Mouse (Mus musculus) cortical plate, adult 2 months (tissue): ENCODE data around the gene Hcrt. TPM values are rescaled to one million over a fixed set of nuclear protein-coding genes. Genes with fewer than 3 reads are reported as not detected.
A peak's percentile ranks its signal among the peaks of the same experiment; 100 is the strongest.

Experiments
- H3K27ac ChIP-seq: fragments of 200-500 bp; 2 replicates; pipeline ENCODE4 v1.5.1; 2012; ENCODE audit warnings: low read length, control low read depth, inconsistent platforms; ENCODE audit not compliant: insufficient read depth
- H3K4me1 ChIP-seq: fragments of 200-500 bp; 2 replicates; pipeline ENCODE4 v1.6.1; 2011; ENCODE audit warnings: low read length; ENCODE audit not compliant: control insufficient read depth, insufficient read depth
- H3K4me3 ChIP-seq: fragments of 200-500 bp; 2 replicates; pipeline ENCODE4 v1.5.1; 2011; ENCODE audit warnings: mild to moderate bottlenecking, low read length, control low read depth; ENCODE audit not compliant: insufficient read depth
- CTCF ChIP-seq: fragments of 200-500 bp; IDR thresholded peaks from 2 replicates; pipeline ENCODE4 v1.5.1; 2011; ENCODE audit warnings: mild to moderate bottlenecking, control low read depth, low read length; ENCODE audit not compliant: insufficient read depth; ENCODE audit errors: extremely low read depth
- POLR2A ChIP-seq: fragments of 200-500 bp; IDR thresholded peaks from 2 replicates; pipeline ENCODE4 v1.6.1; 2011; ENCODE audit warnings: mild to moderate bottlenecking, low read length, control low read depth; ENCODE audit not compliant: insufficient read depth; ENCODE audit errors: extremely low read depth
- polyA plus RNA-seq: library from polyadenylated mRNA; depleted of rRNA; stranded (reverse); fragments of >200 nt; gene quantifications from 2 replicates; pipeline ENCODE4 v1.2.3, GENCODE M21; 2012; rRNA removed

The Hcrt gene
- polyA plus RNA-seq, 1 experiment: 0.29 TPM

DNA sequence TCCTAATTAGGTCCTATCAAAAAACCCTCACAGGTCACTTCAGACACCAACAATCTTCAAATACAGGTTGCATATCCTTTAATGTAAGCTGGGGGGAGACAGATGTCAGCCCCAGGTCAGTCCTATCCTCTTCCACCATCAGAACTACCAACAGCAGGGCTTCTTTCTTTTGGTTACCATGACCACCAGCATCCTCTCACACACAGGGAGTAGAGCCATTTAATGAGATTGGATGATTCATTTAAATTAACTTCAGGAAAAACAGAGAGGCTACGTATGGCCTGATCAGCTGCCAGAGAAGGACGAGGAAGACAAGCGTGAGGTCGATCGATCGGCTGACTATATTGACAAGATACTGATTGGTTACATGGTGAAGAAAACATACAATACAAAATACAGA, 47.8 kb downstream of the Hcrt start:
- Histone ChIP-seq H3K4me3 (no peak overlapping the region), H3K27ac (no peak overlapping the region), H3K4me1 (peaks cover 13% of the 10 kb centered on the region)
- TF ChIP-seq CTCF: no peak
- no peak for TF ChIP-seq POLR2A

GRCm38 (mm10) chr11:100714534-100714915, 48.2 kb downstream of the Hcrt start:
- peak overlapping the region; percentile 15; the same call in 1 of the 2 replicates for H3K27ac ChIP-seq
- TF ChIP-seq POLR2A (no peak), CTCF (peak; percentile 91)
- peaks cover 9% of the 10 kb centered on the region for H3K4me1 ChIP-seq
- H3K4me3 ChIP-seq: no peak overlapping the region; the same call in 1 of the 2 replicates

- H3K27ac ChIP-seq: peak within 1 kb of the TSS; percentile 27; the same call in 1 of the 2 replicates
- TF ChIP-seq CTCF (no peak), POLR2A (peak; percentile 37; the same call in 1 of the 2 replicates)
- H3K4me1 ChIP-seq: peaks cover 7% of the 10 kb centered on the region
- peak within 1 kb of the TSS; percentile 1; the same call in 1 of the 2 replicates for H3K4me3 ChIP-seq
Measured at GRCm38 (mm10) chr11:100713735-100714533, 48.8 kb downstream of the Hcrt start, which contains the start of gene Hspb9. TSS of gene Hspb9 (plus strand) at chr11:100713850.

- Histone ChIP-seq H3K4me3 (no peak overlapping the region), H3K4me1 (peaks cover 5% of the 10 kb centered on the region; the same call in 1 of the 2 replicates), H3K27ac (peak overlapping the region; percentile 27; the same call in 1 of the 2 replicates)
- TF ChIP-seq POLR2A: no peak
- TF ChIP-seq CTCF: no peak
Measured at GRCm38 (mm10) chr11:100713174-100713573, 49.6 kb downstream of the Hcrt start.

DNA sequence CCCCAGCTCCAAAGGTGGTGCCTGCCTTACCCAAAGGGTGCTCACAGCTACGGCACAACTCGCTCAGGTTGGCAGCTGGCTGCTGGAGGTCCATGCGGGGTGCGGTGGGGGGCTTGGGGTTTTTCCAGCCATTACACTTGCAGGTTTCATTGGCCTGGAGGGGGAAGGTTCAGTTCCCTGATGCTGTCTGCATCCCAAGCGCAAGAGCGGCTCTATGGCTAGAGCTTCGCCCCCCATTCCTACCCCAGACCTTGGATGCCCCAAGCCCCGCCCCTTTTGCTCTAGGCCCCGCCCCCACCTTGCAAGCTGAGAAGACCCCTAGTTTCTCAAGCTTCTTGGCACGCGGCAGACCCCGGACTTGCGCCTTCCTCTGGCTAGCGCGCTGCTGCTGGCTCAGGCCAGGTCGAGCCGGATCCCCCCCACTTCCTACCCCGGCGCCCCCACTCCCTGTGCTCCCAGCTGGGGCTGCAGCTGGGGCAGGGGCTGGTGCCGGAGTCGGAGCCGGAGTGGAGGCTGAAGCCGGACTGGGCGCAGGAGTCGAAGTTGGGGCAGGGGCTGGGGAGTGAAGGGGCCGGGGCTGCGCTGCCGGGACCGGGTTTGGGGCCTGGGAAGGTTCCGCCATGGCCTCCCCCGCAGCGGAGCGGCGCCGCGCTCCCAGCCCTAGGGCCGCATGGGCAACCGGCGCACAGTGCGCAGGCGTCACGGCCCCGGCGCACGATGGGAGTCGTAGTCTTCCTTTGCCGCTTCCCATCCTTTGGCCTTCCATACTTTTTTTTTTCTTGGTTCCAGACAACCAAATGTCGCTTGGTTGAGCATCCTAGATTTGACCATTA, 50.7 kb downstream of the Hcrt start, which contains the start of gene Kat2a:
Gene Kat2a, minus strand, starts transcription at position 683 of the 833 bp plus-strand sequence.
- Histone ChIP-seq H3K27ac (peak within 1 kb of the TSS; percentile 27; the same call in 1 of the 2 replicates), H3K4me1 (peaks cover 5% of the 10 kb centered on the region; the same call in 1 of the 2 replicates), H3K4me3 (peak within 1 kb of the TSS; percentile 85)
- peak; percentile 74 for TF ChIP-seq POLR2A
- TF ChIP-seq CTCF: no peak

Other genes starting within 250 kb of the Hcrt start
- 87.1 and 94.6 TPM in 2 replicates for gene Acly, start 234.9 kb downstream of the Hcrt start, polyA plus RNA-seq
- gene Ttc25, start 217.3 kb downstream of the Hcrt start, polyA plus RNA-seq: 1.8 and 2.0 TPM in 2 replicates
- 396 and 492 TPM in 2 replicates for gene Cnp, start 188.0 kb downstream of the Hcrt start, polyA plus RNA-seq
- 19.6 and 20.9 TPM in 2 replicates for gene Nkiras2, start 143.7 kb downstream of the Hcrt start, polyA plus RNA-seq
- gene Dnajc7, start 142.8 kb downstream of the Hcrt start, polyA plus RNA-seq: 165 and 175 TPM in 2 replicates
- 0.17 and 0.62 TPM in 2 replicates for gene Zfp385c, start 70.5 kb downstream of the Hcrt start, polyA plus RNA-seq
- gene Dhx58, start 58.7 kb downstream of the Hcrt start, polyA plus RNA-seq: 3.3 and 3.7 TPM in 2 replicates
- gene Kat2a, start 50.5 kb downstream of the Hcrt start, polyA plus RNA-seq: 64.4 and 65.2 TPM in 2 replicates
- gene Hspb9, start 49.1 kb downstream of the Hcrt start, polyA plus RNA-seq: 0.19 TPM in 1 of 2 replicates, not detected in the other
- 196 and 207 TPM in 2 replicates for gene Rab5c, start 24.7 kb downstream of the Hcrt start, polyA plus RNA-seq
- gene Kcnh4, start 3.0 kb downstream of the Hcrt start, polyA plus RNA-seq: 23.4 and 25.4 TPM in 2 replicates
- 7.5 and 8.6 TPM in 2 replicates for gene Ghdc, start 8.0 kb upstream of the Hcrt start, polyA plus RNA-seq
- gene Stat5b, start 87.8 kb upstream of the Hcrt start, polyA plus RNA-seq: 17.3 and 19.7 TPM in 2 replicates
- 1.5 and 2.0 TPM in 2 replicates for gene Stat5a, start 96.4 kb upstream of the Hcrt start, polyA plus RNA-seq
- gene Stat3, start 176.6 kb upstream of the Hcrt start, polyA plus RNA-seq: 33.0 and 38.9 TPM in 2 replicates
- gene Cavin1, start 208.0 kb upstream of the Hcrt start, polyA plus RNA-seq: 20.0 and 21.1 TPM in 2 replicates
- gene Atp6v0a1, start 246.5 kb upstream of the Hcrt start, polyA plus RNA-seq: 333 and 341 TPM in 2 replicates